Mouse (Mus musculus) neural tube, embryonic 10.5 days (tissue): ENCODE data around the gene Surf6.
"Not testable (repeated sequence)": the region's sequence is repeated elsewhere in the genome, so short reads cannot be mapped to it uniquely, and the experiment has no call there.

Experiments used
- DNase-seq: peaks from one replicate; pipeline ENCODE4 v3.0.0-alpha.2; 2017; ENCODE audit warnings: low spot score; ENCODE audit errors: extremely low spot score

The Surf6 gene

DNA sequence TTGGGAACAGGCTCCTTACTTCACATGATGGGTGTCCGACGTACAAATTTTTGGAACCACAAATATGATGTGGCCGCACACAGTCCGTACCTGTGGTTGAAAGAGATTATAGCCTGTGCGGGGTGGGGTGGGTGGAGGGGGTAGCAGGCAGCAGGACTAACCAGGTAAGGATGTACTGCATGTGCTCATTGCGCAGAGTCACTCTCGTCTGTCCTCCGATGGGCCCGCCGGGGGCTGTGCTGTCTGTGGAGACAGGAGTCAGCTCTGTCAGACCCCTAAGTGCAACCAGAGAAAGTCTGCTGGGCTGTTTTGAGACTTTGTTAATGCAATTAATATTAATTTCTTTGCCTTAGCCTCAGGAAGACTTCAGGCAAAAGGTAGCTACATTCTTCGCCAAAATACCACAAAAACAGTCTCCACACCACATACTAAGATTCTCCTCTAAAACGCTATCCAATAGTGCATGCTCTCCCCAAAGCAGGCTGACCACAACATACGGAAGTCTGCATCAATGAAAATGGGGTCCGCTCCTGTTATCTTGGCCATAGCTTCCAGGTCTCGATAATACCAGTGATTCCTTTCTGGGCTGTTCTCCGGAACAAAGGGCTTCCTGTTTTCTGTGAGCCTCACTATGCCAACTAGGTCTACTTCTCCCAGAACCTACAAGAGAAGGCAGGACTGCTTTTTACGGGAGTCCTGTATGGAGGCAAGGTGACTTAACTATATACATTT is 10.9 kb upstream of the Surf6 start:
- no peak for DNase-seq

GRCm38 (mm10) chr2:26912253-26912770 is 9.6 kb upstream of the Surf6 start:
- DNase-seq = no peak

DNA sequence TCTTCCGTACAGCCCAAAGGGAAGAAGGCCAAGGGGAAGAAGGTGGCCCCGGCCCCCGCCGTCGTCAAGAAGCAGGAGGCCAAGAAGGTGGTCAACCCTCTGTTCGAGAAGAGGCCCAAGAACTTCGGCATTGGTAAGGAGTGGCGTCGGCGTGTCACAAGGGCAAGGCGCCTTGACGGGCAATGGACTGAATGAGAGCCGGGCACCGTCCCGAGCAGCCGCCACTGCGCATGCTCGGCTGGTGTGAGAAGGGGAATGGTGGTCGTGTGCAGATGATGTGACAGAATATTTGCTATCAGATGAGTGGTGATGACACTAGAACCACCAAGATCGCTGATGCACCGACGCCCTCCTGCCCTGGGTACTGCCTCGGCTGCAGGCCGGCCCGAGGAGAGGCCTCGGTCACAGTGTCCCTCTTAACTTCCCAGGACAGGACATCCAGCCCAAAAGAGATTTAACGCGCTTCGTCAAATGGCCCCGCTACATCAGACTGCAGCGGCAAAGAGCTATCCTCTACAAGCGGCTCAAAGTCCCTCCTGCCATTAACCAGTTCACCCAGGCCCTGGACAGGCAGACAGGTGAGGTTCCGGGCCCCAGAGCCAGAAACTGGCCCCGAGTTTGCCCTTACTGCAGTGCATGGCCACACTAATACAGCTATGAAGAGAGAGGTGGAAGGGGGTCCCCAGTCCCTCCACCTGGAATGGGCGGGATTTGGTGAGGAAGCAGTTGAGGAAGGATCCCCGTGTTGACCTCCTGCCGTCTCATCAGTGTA is 8.5 kb upstream of the Surf6 start:
- no peak for DNase-seq

GRCm38 (mm10) chr2:26910124-26910993 is 7.7 kb upstream of the Surf6 start, which contains the start of the genes Med22 and Rpl7a:
Med22 (minus strand) TSS chr2:26910677.
Rpl7a (plus strand) TSS chr2:26910764.
- DNase-seq = peak; percentile 99

- DNase-seq = no peak
Measured at GRCm38 (mm10) chr2:26909387-26909784, 6.7 kb upstream of the Surf6 start.

GRCm38 (mm10) chr2:26908710-26909386 is 6.2 kb upstream of the Surf6 start:
- no peak for DNase-seq

- peak; percentile 39 for DNase-seq
Measured at GRCm38 (mm10) chr2:26907109-26907508, 4.4 kb upstream of the Surf6 start.

GRCm38 (mm10) chr2:26906431-26906830 is 3.8 kb upstream of the Surf6 start:
- no peak for DNase-seq

- no peak for DNase-seq
Measured at GRCm38 (mm10) chr2:26905936-26906335, 3.3 kb upstream of the Surf6 start.

- DNase-seq = no peak
Measured at GRCm38 (mm10) chr2:26903311-26903710, 632 bp upstream of the Surf6 start.

DNA sequence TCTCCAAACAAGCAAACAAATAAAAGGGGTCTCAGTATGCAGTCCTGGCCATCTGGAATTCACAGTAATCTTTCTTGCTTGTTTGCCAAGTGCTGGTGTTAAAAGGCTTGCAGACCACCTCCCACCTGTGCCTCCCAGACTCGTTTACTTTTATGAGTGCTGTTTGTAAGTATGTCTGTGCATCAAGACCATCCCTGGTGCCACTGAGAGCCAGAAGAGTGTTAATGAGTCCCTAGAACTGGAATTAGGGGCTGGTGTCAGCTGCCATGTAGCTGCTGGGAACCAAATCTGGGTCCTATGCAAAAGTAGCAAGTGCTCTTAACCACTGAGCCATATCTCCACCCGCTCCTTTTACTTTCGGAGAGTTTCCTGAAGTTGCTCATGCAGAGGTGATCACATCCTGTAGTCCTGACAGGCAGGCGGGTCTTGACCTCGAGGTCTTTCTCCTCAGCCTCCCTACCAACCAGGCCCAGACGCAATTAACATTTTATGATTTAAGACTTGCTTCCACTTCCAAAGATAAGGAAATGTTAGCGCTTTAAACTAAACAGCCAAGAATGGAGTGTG is 762 bp downstream of the Surf6 start:
- no peak for DNase-seq

- DNase-seq = no peak
Measured at GRCm38 (mm10) chr2:26900731-26901130, 1.9 kb downstream of the Surf6 start.

DNA sequence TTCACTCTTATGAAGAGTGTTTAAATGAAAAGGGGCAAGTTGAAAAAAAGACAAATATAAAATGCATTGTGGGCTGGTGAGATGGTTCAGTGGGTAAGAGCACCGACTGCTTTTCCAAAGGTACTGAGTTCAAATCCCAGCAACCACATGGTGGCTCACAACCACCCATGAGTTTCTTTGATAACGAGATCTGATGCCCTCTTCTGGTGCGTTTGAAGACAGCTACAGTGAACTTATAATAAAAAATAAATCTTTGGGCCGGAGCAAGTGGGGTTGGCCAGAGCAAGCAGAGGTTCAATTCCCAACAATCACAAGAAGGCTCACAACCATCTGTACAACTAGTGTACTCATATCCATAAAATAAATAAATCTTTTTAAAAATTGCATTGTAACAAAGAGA is 6.8 kb downstream of the Surf6 start:
- DNase-seq = no peak

DNA sequence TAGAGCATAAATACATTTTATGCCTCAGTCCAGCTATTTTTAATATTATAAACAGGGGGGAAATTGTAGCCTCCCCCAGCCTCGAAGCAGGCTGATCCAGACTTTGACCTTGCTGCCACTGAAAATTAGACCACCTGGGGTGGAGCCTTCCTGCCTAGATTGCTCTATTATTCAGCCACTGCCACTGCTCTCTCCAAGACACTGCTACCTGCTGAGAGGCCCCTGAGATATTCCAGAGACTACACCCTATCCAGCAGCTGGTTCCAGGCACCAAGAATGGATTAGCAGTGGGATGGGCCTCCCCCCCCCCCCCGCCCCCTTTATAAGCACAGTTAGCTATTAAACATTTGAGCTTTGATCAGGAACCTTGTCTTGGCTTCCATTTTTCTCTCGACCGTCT is 16.5 kb downstream of the Surf6 start:
- not testable (repeated sequence) for DNase-seq

DNA sequence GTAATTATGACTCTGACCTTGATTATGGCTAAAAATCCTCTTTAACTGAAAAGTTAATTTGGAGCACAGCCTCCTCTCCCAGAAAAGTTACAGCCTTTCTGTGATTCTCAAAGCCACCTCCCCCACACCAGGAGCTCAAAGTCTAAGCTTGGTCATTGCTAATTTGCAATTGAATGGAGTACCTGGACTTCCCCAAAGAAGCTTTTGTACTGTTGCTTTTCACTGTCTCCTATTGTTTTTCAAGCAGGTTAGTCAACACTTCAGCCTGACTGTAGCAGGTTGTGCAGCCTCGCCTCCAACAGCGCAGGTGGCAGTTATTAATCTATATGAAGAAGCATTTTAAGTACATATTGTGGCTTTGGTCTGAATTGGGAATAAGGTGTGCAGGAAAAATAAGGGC is 17.1 kb downstream of the Surf6 start:
- DNase-seq = not testable (repeated sequence)

DNA sequence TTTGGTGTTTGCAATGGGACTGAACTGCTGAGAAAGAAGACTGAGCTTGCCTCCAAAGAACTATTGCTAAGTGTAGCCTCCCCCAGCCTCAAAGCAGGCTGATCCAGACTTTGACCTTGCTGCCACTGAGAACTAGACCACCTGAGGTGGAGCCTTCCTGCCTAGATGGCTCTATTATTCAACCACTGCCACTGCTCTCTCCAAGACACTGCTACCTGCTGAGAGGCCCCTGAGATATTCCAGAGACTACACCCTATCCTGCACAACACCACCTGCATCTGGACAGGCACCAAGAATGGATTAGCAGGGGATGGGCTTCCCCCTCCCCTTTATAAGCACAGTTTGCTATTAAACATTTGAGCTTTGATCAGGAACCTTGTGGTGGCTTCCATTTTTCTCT is 24.1 kb downstream of the Surf6 start:
- no peak for DNase-seq

- DNase-seq = no peak
Measured at GRCm38 (mm10) chr2:26870666-26871065, 32.0 kb downstream of the Surf6 start.

GRCm38 (mm10) chr2:26864879-26865278 is 37.8 kb downstream of the Surf6 start, which contains the start of gene Abo:
Abo (minus strand) TSS chr2:26864979.
- DNase-seq = no peak

- DNase-seq = no peak
Measured at GRCm38 (mm10) chr2:26862856-26863255, 39.8 kb downstream of the Surf6 start.

- DNase-seq = no peak
Measured at GRCm38 (mm10) chr2:26847706-26848105, 55.0 kb downstream of the Surf6 start.
